Mouse (Mus musculus): ENCODE data around the gene Agt. TPM values are rescaled to one million over a fixed set of nuclear protein-coding genes. Genes with fewer than 3 reads are reported as not detected.

Gene Agt
- polyA plus RNA-seq, 1 experiment from 2014 or later: 121 TPM

- POLR2A ChIA-PET: no interaction called here
- no peak for TF ChIP-seq CTCF (IDR thresholded peaks at IDR 0.05)
- in situ Hi-C loops (cut with MboI; ENCODE audit: low pct_unique_long_range_greater_than_20kb): no loop called here
- CTCF ChIA-PET: no interaction called here
- no peaks in the 10 kb centered on the region for H3K27me3 ChIP-seq
- ATAC-seq: no peak
- DNase-seq (ENCODE audit: low read depth, low spot score): no peak
These were observed 7.2 kb upstream of the Agt start for GRCm38 (mm10) chr8:124576751-124577150.

GRCm38 (mm10) chr8:124575811-124576210, 6.3 kb upstream of the Agt start, which contains the start of gene Capn9:
Capn9 (plus strand) TSS chr8:124576111.
- POLR2A ChIA-PET: no interaction called here
- DNase-seq (ENCODE audit: low read depth, low spot score) (no peak), ATAC-seq (no peak)
- H3K27me3 ChIP-seq: no peaks in the 10 kb centered on the region
- in situ Hi-C loops (cut with MboI; ENCODE audit: low pct_unique_long_range_greater_than_20kb): no loop called here
- CTCF ChIA-PET: interaction anchor here (1.4 to 2.8 kb wide), 2 partner anchors 11 to 172 kb away, joined by 3 to 9 read pairs; no protein-coding TSS in a partner anchor
- TF ChIP-seq CTCF (IDR thresholded peaks at IDR 0.05): no peak

GRCm38 (mm10) chr8:124573552-124574340, 4.2 kb upstream of the Agt start:
- in situ Hi-C loops (cut with MboI; ENCODE audit: low pct_unique_long_range_greater_than_20kb): no loop called here
- DNase-seq (ENCODE audit: low read depth, low spot score) (peak; percentile 44), ATAC-seq (peak; percentile 46)
- CTCF ChIA-PET: interaction anchor here (0.8 to 2.8 kb wide), 9 partner anchors 10 to 175 kb away, joined by 3 to 9 read pairs (median 4); no protein-coding TSS in a partner anchor
- H3K27me3 ChIP-seq: no peaks in the 10 kb centered on the region
- POLR2A ChIA-PET: no interaction called here
- TF ChIP-seq CTCF (IDR thresholded peaks at IDR 0.05): no peak

- in situ Hi-C loops (cut with MboI; ENCODE audit: low pct_unique_long_range_greater_than_20kb): no loop called here
- H3K27me3 ChIP-seq: no peaks in the 10 kb centered on the region
- no peak for TF ChIP-seq CTCF (IDR thresholded peaks at IDR 0.05)
- ChIA-PET POLR2A (no interaction called here), CTCF (no interaction called here)
- no peak for ATAC-seq
- no peak for DNase-seq (ENCODE audit: low read depth, low spot score)
These were observed 2.9 kb upstream of the Agt start for GRCm38 (mm10) chr8:124572430-124572775.

- POLR2A ChIA-PET: interaction anchor here (0.7 kb wide), 1 partner anchor 12 kb away, joined by 4 read pairs; no protein-coding TSS in a partner anchor
- no peak for ATAC-seq
- CTCF ChIA-PET: no interaction called here
- H3K27me3 ChIP-seq: no peaks in the 10 kb centered on the region
- in situ Hi-C loops (cut with MboI; ENCODE audit: low pct_unique_long_range_greater_than_20kb): no loop called here
- DNase-seq (ENCODE audit: low read depth, low spot score): peak; percentile 6
- TF ChIP-seq CTCF (IDR thresholded peaks at IDR 0.05): no peak
These were observed 2.4 kb upstream of the Agt start for GRCm38 (mm10) chr8:124571732-124572429.

GRCm38 (mm10) chr8:124569100-124569499, 406 bp downstream of the Agt start:
- POLR2A ChIA-PET: interaction anchor here (0.6 to 0.7 kb wide), 2 partner anchors 13 to 21 kb away, joined by 3 read pairs; no protein-coding TSS in a partner anchor
- CTCF ChIA-PET: no interaction called here
- DNase-seq (ENCODE audit: low read depth, low spot score) (no peak), ATAC-seq (no peak)
- H3K27me3 ChIP-seq: no peaks in the 10 kb centered on the region
- in situ Hi-C loops (cut with MboI; ENCODE audit: low pct_unique_long_range_greater_than_20kb): no loop called here
- no peak for TF ChIP-seq CTCF (IDR thresholded peaks at IDR 0.05)

- CTCF ChIA-PET: no interaction called here
- no peak for ATAC-seq
- in situ Hi-C loops (cut with MboI; ENCODE audit: low pct_unique_long_range_greater_than_20kb): no loop called here
- H3K27me3 ChIP-seq: no peaks in the 10 kb centered on the region
- no peak for DNase-seq (ENCODE audit: low read depth, low spot score)
- POLR2A ChIA-PET: interaction anchor here (0.6 to 0.7 kb wide), 2 partner anchors 70 to 588 kb away, joined by 4 read pairs; no protein-coding TSS in a partner anchor
- no peak for TF ChIP-seq CTCF (IDR thresholded peaks at IDR 0.05)
These were observed 1.9 kb downstream of the Agt start for GRCm38 (mm10) chr8:124567584-124567983.

GRCm38 (mm10) chr8:124567126-124567525, 2.4 kb downstream of the Agt start:
- TF ChIP-seq CTCF (IDR thresholded peaks at IDR 0.05): no peak
- ChIA-PET POLR2A (interaction anchor here (0.6 to 0.7 kb wide), 2 partner anchors 69 to 244 kb away, joined by 4 to 7 read pairs; no protein-coding TSS in a partner anchor), CTCF (no interaction called here)
- in situ Hi-C loops (cut with MboI; ENCODE audit: low pct_unique_long_range_greater_than_20kb): no loop called here
- ATAC-seq: no peak
- H3K27me3 ChIP-seq: no peaks in the 10 kb centered on the region
- no peak for DNase-seq (ENCODE audit: low read depth, low spot score)

- TF ChIP-seq CTCF (IDR thresholded peaks at IDR 0.05): no peak
- CTCF ChIA-PET: interaction anchor here (1.5 kb wide), 1 partner anchor 16 kb away, joined by 6 read pairs; no protein-coding TSS in a partner anchor
- DNase-seq (ENCODE audit: low read depth, low spot score): no peak
- in situ Hi-C loops (cut with MboI; ENCODE audit: low pct_unique_long_range_greater_than_20kb): no loop called here
- POLR2A ChIA-PET: interaction anchor here (0.7 kb wide), 1 partner anchor 29 kb away, joined by 3 read pairs; no protein-coding TSS in a partner anchor
- ATAC-seq: no peak
- H3K27me3 ChIP-seq: no peaks in the 10 kb centered on the region
These were observed 12.0 kb downstream of the Agt start for GRCm38 (mm10) chr8:124557476-124557875.

GRCm38 (mm10) chr8:124556658-124557057, 12.8 kb downstream of the Agt start:
- CTCF ChIA-PET: no interaction called here
- H3K27me3 ChIP-seq: no peaks in the 10 kb centered on the region
- DNase-seq (ENCODE audit: low read depth, low spot score) (no peak), ATAC-seq (no peak)
- TF ChIP-seq CTCF (IDR thresholded peaks at IDR 0.05): no peak
- in situ Hi-C loops (cut with MboI; ENCODE audit: low pct_unique_long_range_greater_than_20kb): no loop called here
- POLR2A ChIA-PET: interaction anchor here (1.0 to 1.1 kb wide), 2 partner anchors 10 to 13 kb away, joined by 3 read pairs; partner anchors contain the start of gene Agt

- ATAC-seq (no peak), DNase-seq (ENCODE audit: low read depth, low spot score) (no peak)
- no peaks in the 10 kb centered on the region for H3K27me3 ChIP-seq
- TF ChIP-seq CTCF (IDR thresholded peaks at IDR 0.05): no peak
- POLR2A ChIA-PET: interaction anchor here (1.0 to 1.1 kb wide), 2 partner anchors 10 to 13 kb away, joined by 3 read pairs; partner anchors contain the start of gene Agt
- CTCF ChIA-PET: no interaction called here
- in situ Hi-C loops (cut with MboI; ENCODE audit: low pct_unique_long_range_greater_than_20kb): no loop called here
These were observed 13.3 kb downstream of the Agt start for GRCm38 (mm10) chr8:124556164-124556563.
